Mouse (Mus musculus) liver, embryonic 13.5 days (tissue): ENCODE results near the gene Grm8. TPM values are rescaled to one million over a fixed set of nuclear protein-coding genes. Genes with fewer than 3 reads are reported as not detected.

Experiments used
- ATAC-seq: fragments of 200-750 bp; cut with Nextera tagmentation; 2 replicates; pipeline ENCODE4 v1.8.0; 2017; ENCODE audit warnings: low read depth, mild to moderate bottlenecking, moderate number of reproducible peaks, moderate library complexity
- DNase-seq: peaks from one replicate; pipeline ENCODE4 v3.0.0; 2022
- H3K27ac ChIP-seq: fragments of 300-500 bp; sonication (generic); 2 replicates; pipeline ENCODE4 v1.5.1; 2015; ENCODE audit warnings: moderate library complexity, mild to moderate bottlenecking, inconsistent platforms
- H3K27me3 ChIP-seq: fragments of 300-500 bp; sonication (generic); 2 replicates; pipeline ENCODE4 v1.6.1; 2015; ENCODE audit warnings: mild to moderate bottlenecking, inconsistent platforms
- H3K36me3 ChIP-seq: fragments of 300-500 bp; sonication (generic); 2 replicates; pipeline ENCODE4 v1.6.1; 2015; ENCODE audit warnings: mild to moderate bottlenecking, inconsistent platforms
- H3K4me1 ChIP-seq: fragments of 300-500 bp; sonication (generic); replicated peaks from 2 replicates; pipeline ENCODE4 v1.6.1; 2015; ENCODE audit warnings: inconsistent platforms
- H3K4me2 ChIP-seq: fragments of 300-500 bp; sonication (generic); 2 replicates; pipeline ENCODE4 v1.6.1; 2015; ENCODE audit warnings: inconsistent platforms, mild to moderate bottlenecking, moderate library complexity
- H3K4me3 ChIP-seq: fragments of 300-500 bp; sonication (generic); replicated peaks from 2 replicates; pipeline ENCODE4 v1.5.1; 2015; ENCODE audit warnings: mild to moderate bottlenecking, inconsistent platforms
- H3K9ac ChIP-seq: fragments of 300-500 bp; sonication (generic); 2 replicates; pipeline ENCODE4 v1.6.1; 2015; ENCODE audit warnings: mild to moderate bottlenecking, inconsistent platforms
- H3K9me3 ChIP-seq: fragments of 300-500 bp; sonication (generic); replicated peaks from 2 replicates; pipeline ENCODE4 v1.6.1; 2016; ENCODE audit warnings: inconsistent platforms
- WGBS: fragments of 180-500 bp; shearing (Covaris S2); methylation state at CpG from one replicate; pipeline ENCODE4 v1.1.7; 2015; ENCODE audit not compliant: insufficient replicate concordance; 5-methylcytosine and 5-hydroxymethylcytosine counted together
- polyA plus RNA-seq: library from polyadenylated mRNA; unstranded; fragments of >200 nt; fragmentation: Nextera tagmentation; extraction: Ambion mirVana; gene quantifications from 2 replicates; pipeline ENCODE4 v1.2.1, GENCODE M21; 2015

Grm8 gene
- polyA plus RNA-seq, 1 experiment from 2014 or later = 0.05 TPM

DNA sequence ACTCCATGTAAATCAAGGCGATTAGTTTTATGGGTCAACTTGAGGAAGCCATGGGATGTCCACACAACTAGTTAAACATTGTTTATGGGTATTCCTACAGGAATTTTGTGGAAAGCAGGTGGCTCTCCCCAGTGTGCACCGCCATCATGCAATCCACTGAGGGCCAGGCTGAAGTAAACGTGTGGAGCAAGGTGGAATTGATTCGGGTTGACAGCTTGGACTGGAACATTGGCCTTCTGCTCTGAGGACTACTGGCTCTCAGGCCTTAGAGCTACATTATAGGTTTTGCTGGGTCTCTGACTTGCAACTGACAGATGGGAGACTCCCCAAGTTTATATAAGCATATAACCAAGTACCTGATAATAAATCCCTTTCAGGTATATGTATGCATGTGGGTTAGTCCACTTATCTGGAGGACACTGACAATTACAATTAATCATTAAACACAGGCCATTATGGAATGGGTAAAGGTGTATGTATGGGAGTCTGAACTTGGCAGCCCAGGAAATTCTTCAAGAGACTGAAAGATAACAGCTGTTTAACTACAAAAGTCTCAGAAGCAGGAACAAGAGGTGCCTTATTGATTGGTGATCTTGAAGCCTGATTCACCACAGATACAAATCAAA is 359.2 kb downstream of the Grm8 start:
- H3K4me2 ChIP-seq = no peak overlapping the region
- no peaks in the 10 kb centered on the region for H3K9me3 ChIP-seq
- H3K27me3 ChIP-seq = no peaks in the 10 kb centered on the region
- no peak overlapping the region for H3K27ac ChIP-seq
- H3K9ac ChIP-seq = no peak overlapping the region
- no peak overlapping the region for H3K4me3 ChIP-seq
- 67% methylated on average over 4 of the region's 4 CpGs for WGBS
- ATAC-seq (no peak), DNase-seq (no peak)
- H3K4me1 ChIP-seq = no peaks in the 10 kb centered on the region
- no peaks in the 10 kb centered on the region for H3K36me3 ChIP-seq

DNA sequence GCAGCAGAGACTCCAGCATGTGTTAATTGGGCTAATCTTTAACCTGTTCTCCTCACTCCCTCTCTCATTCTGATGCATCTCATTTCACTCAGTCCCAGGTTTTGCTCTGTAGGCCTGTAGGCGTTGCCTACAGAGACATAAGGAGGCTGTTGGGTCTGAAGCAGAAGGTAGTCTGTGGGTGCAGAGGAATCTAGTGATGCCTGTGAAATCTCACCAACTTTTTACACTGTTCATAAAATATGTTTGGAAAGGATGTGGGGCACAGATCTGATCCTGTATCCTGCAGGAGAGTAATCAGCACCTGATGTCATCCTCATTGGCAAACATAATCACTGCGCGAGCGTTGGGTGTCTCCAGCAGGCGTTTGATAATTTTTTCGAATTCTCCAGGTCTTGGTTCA is 372.9 kb downstream of the Grm8 start:
- WGBS = 64% methylated on average over 6 of the region's 6 CpGs
- Histone ChIP-seq H3K4me3 (no peak overlapping the region), H3K27ac (no peak overlapping the region), H3K27me3 (no peaks in the 10 kb centered on the region), H3K36me3 (no peaks in the 10 kb centered on the region), H3K4me2 (no peak overlapping the region), H3K9me3 (no peaks in the 10 kb centered on the region), H3K4me1 (no peaks in the 10 kb centered on the region), H3K9ac (no peak overlapping the region)
- no peak for ATAC-seq
- no peak for DNase-seq

DNA sequence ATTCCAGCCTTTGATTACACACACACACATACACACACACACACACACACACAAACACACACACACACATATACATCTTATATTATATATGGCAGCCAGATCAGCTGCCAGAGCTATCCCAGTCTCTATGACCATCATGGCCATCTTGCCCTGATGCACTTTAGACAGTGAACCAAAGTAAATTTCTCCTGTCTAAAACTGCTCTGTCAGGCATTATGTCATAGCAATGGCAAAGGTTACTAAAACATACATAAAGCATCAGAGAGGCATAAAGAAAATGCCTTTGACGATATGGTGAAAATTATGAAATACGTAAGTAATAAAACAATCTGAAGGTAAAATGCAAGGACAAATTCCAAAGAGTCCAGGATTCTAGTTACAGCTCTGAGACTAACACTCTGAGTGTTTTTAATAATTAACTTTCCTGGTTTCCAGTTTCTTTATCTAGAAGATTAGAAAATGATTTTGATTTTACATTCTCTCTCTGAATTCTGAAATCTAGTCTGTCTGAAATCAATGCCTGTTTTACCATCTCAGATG is 381.6 kb downstream of the Grm8 start:
- Histone ChIP-seq H3K9ac (no peak overlapping the region), H3K4me3 (no peak overlapping the region), H3K9me3 (no peaks in the 10 kb centered on the region), H3K36me3 (no peaks in the 10 kb centered on the region), H3K27ac (no peak overlapping the region), H3K4me1 (no peaks in the 10 kb centered on the region), H3K27me3 (no peaks in the 10 kb centered on the region), H3K4me2 (no peak overlapping the region)
- DNase-seq (no peak), ATAC-seq (no peak)
- 70% methylated on average over 2 of the region's 2 CpGs for WGBS

DNA sequence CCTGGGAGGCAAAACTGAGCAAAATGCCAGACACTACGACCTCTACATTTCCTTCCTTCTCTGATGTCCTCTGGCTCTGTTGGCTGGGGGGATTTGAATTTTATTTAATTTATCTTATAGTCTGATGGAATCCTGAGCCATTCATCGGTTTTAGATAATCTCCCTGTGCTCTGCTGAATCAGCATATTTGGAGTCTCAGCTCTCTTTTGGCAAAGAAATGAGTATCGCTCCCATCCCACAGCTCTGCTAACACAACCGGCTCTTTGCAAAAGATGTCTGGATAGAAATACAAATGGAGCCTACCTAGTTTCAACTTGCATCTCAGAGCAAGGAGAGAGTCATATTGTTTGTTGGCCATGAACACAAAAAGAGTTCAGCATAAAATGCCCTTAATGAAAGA is 388.5 kb downstream of the Grm8 start:
- DNase-seq = no peak
- Histone ChIP-seq H3K4me1 (no peaks in the 10 kb centered on the region), H3K27ac (no peak overlapping the region), H3K4me2 (no peak overlapping the region), H3K9ac (no peak overlapping the region), H3K36me3 (no peaks in the 10 kb centered on the region), H3K4me3 (no peak overlapping the region), H3K9me3 (no peaks in the 10 kb centered on the region), H3K27me3 (no peaks in the 10 kb centered on the region)
- 64% methylated on average over 4 of the region's 4 CpGs for WGBS
- no peak for ATAC-seq

DNA sequence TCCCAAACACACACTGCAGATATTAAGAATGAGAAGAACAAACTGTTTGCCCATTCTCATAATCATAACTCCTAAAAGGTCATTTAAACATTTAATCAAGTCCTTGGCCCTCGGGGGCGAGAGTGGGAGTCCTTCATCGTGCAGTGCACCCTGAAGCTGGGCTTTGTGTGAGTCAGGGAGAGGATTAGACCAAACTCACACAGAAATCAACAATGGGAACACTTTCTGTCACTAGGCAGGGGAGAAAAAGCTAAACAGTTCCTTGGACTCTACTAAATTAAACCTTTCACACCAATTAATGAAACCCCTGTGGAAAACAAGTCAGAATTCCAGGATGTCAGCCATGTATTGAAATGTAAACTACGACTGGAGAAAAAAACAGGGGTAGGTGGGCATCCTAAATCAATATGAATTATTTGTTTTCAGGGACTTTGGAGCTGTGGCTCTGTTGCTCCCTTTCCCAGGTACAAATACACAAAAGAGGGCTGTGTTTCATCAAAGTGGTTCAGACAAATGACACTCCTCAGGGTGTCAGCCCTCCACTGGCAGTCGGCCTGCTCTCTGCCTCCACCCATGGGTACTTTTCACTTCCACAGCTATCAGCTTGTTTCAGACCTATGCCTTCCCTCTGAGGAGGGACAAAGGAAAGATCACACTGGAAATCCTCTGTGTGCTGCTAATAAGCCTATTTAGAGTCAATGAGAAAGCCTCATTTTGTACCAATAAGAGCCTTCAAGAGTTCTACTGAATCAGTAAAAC is 389.1 kb downstream of the Grm8 start:
- no peak for DNase-seq
- H3K36me3 ChIP-seq = no peaks in the 10 kb centered on the region
- no peaks in the 10 kb centered on the region for H3K27me3 ChIP-seq
- H3K9me3 ChIP-seq = no peaks in the 10 kb centered on the region
- H3K9ac ChIP-seq = no peak overlapping the region
- no peaks in the 10 kb centered on the region for H3K4me1 ChIP-seq
- WGBS = 32% methylated on average over 5 of the region's 5 CpGs
- H3K4me3 ChIP-seq = no peak overlapping the region
- ATAC-seq = no peak
- no peak overlapping the region for H3K4me2 ChIP-seq
- H3K27ac ChIP-seq = no peak overlapping the region

DNA sequence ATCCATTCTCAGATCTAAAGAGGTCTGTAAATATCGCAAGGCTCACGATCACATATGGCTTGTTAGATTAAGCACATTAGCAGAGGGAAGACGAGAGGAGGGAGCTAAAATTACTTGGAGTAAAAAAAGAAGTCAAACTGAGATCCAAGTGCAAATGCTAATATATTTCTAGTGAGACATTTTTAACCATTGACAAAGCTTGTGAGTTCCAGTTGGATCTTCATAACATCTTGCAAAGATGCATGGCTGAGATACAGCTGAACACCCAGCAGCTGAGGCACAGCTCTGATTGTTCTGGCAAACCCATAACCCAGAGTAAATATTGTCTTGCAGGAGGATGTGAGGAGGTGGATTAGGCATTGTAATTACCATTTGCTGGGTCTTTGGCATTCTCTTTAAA is 445.6 kb downstream of the Grm8 start:
- 66% methylated on average over 3 of the region's 3 CpGs for WGBS

DNA sequence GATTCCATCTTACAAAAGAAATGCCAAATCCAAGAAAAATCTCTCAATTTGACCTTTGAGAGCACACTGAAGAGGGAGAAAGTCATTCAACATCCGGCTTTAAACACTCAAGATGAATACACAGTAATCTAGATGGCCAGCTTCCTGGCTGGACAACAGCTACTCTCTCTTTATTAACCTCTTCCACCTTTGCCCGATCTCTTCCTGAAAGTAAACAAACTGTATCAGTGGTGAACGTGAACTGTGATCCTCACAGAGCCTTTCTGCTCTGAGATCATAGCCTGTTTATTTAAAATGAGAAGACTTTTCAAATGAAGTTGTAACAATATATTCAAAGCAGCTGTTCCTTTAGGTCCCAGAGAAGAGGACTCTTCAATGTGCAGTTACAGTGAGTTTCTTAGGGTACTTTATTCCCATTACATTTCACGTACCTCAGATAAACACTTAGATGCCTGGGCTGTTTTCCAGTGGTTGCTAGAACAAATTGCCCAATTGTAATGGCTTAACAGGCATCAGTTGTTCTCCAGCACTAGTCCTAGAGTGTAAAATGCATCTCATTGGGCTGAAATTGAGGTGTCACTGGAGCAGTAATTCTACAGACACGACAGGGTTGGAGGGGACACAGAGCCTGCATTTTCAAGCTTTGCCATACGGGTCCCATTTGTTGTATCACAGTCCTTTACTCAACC is 473.1 kb downstream of the Grm8 start:
- ATAC-seq (peak; percentile 57; the same call in 1 of the 2 replicates), DNase-seq (no peak)
- Histone ChIP-seq H3K36me3 (no peaks in the 10 kb centered on the region), H3K4me2 (no peak overlapping the region), H3K9ac (no peak overlapping the region), H3K4me1 (no peaks in the 10 kb centered on the region), H3K4me3 (no peak overlapping the region), H3K9me3 (no peaks in the 10 kb centered on the region), H3K27me3 (no peaks in the 10 kb centered on the region), H3K27ac (peak overlapping the region; percentile 13; the same call in 1 of the 2 replicates)
- 41% methylated on average over 6 of the region's 6 CpGs for WGBS

More for the DNA sequence above, 445.6 kb downstream of the Grm8 start:
- H3K27me3 ChIP-seq = no peaks in the 10 kb centered on the region
- no peak overlapping the region for H3K9ac ChIP-seq
- no peak overlapping the region for H3K4me3 ChIP-seq
- H3K4me1 ChIP-seq = no peaks in the 10 kb centered on the region
- H3K9me3 ChIP-seq = no peaks in the 10 kb centered on the region
- no peaks in the 10 kb centered on the region for H3K36me3 ChIP-seq
- ATAC-seq (no peak), DNase-seq (no peak)
- H3K4me2 ChIP-seq = no peak overlapping the region
- H3K27ac ChIP-seq = no peak overlapping the region

DNA sequence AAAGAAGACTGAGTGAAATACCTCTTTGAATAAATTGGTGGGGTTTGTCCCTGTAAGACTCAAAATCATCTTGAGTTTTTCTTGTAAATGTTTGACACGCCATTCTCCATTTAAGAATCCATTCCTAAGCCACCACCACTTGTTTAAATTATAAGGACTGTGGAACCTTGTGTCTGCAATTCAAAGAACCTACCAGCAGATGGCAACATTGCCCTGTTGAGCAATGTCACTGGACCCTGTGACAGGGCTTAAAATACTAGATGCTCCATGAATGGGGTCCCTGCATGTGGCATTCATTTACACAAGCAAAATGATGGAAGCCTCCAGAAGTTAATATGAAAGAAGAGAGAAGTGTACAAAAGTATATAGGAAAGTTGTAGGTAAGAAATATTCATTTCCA is 477.5 kb downstream of the Grm8 start:
- Histone ChIP-seq H3K9me3 (no peaks in the 10 kb centered on the region), H3K27ac (no peak overlapping the region), H3K4me3 (no peak overlapping the region), H3K4me1 (no peaks in the 10 kb centered on the region), H3K4me2 (no peak overlapping the region), H3K9ac (no peak overlapping the region), H3K27me3 (no peaks in the 10 kb centered on the region), H3K36me3 (no peaks in the 10 kb centered on the region)
- WGBS = 39% methylated on average over 1 of the region's 1 CpGs
- ATAC-seq (no peak), DNase-seq (peak; percentile 3)

DNA sequence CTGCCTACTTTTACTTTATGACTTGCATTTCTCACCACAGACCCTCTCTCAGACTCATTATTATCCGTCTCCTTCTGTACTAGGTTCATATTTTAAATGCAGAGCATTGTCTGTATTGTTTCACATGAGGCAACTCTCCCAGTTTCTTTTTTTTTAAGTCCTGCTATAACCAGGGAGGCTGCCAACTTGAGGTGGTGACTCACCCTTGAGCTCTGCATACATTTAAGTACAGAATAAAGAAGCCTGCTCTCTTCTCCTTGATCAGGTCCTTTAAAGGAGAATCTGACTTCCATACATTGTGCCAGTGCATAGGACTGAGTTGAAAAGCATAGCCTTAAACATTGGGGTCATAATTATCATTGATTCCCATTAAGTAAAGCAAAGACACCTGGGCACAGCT is 488.5 kb downstream of the Grm8 start:
- no peak overlapping the region for H3K9ac ChIP-seq
- DNase-seq (no peak), ATAC-seq (no peak)
- H3K9me3 ChIP-seq = no peaks in the 10 kb centered on the region
- H3K27me3 ChIP-seq = no peaks in the 10 kb centered on the region
- no peak overlapping the region for H3K4me3 ChIP-seq
- no peaks in the 10 kb centered on the region for H3K36me3 ChIP-seq
- WGBS = 38% methylated on average over 1 of the region's 1 CpGs
- H3K4me1 ChIP-seq = no peaks in the 10 kb centered on the region
- no peak overlapping the region for H3K27ac ChIP-seq
- H3K4me2 ChIP-seq = no peak overlapping the region

DNA sequence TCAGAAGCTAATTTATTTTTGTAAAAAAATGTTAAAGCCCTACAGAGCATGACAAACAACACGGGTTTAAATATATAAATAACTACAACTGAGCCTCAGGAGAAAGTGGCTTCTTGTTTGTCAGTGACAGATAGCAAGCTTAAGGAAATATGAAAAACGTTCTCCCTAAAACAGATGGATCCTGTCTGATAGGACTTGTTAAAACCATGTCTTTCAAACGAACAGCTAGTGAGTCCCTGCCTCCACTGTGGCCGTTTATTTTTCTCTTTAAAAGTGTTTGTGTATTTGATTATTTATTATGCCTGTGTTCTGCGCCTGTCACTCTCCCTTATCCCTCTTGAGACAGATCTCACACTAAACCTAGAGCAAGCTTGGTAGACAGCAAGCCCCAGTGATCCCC is 489.9 kb downstream of the Grm8 start:
- no peaks in the 10 kb centered on the region for H3K9me3 ChIP-seq
- no peak overlapping the region for H3K27ac ChIP-seq
- DNase-seq (no peak), ATAC-seq (no peak)
- H3K4me3 ChIP-seq = no peak overlapping the region
- 42% methylated on average over 5 of the region's 5 CpGs for WGBS
- H3K27me3 ChIP-seq = no peaks in the 10 kb centered on the region
- no peaks in the 10 kb centered on the region for H3K36me3 ChIP-seq
- H3K9ac ChIP-seq = no peak overlapping the region
- H3K4me1 ChIP-seq = no peaks in the 10 kb centered on the region
- H3K4me2 ChIP-seq = no peak overlapping the region

DNA sequence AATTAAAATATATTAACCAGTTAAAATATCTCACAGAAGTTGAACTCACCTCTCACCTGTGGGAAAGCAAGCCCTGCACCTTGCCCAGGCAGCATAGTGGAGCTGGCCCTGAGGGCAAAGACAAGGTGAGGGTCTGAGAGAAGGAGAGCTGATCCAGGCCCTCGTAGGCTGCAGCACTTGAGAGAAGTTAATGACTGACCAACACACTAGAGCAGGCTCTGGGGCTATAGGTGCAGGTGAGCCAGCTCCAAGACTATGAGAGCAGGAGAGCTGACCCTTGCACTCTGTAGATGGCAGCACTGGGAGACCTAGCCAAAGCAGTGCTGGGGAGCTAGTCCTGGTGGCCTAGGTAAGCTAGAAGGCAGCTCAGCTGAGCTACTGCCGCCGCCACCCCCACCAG is 499.1 kb downstream of the Grm8 start:
- H3K9ac ChIP-seq = no peak overlapping the region
- ATAC-seq (no peak), DNase-seq (no peak)
- H3K27me3 ChIP-seq = no peaks in the 10 kb centered on the region
- no peaks in the 10 kb centered on the region for H3K9me3 ChIP-seq
- no peak overlapping the region for H3K4me3 ChIP-seq
- no peaks in the 10 kb centered on the region for H3K4me1 ChIP-seq
- H3K27ac ChIP-seq = no peak overlapping the region
- no peaks in the 10 kb centered on the region for H3K36me3 ChIP-seq
- no peak overlapping the region for H3K4me2 ChIP-seq
- WGBS = 63% methylated on average over 3 of the region's 3 CpGs
